Mouse (Mus musculus) cerebellum, adult 11 months (tissue): Measurements from ENCODE around the gene Vmn2r95.
"Not testable (repeated sequence)": the region's sequence is repeated elsewhere in the genome, so short reads cannot be mapped to it uniquely, and the experiment has no call there.

Source experiments
- DNase-seq: peaks from one replicate; pipeline ENCODE4 v3.0.0; 2022

Gene Vmn2r95

GRCm38 (mm10) chr17:18423778-18424177 lies at the start of gene Vmn2r95:
TSS of gene Vmn2r95 (plus strand) at chr17:18424078.
- no peak for DNase-seq

GRCm38 (mm10) chr17:18455619-18456140 lies 31.8 kb downstream of the Vmn2r95 start:
- no peak for DNase-seq

GRCm38 (mm10) chr17:18458126-18458634 lies 34.3 kb downstream of the Vmn2r95 start:
- not testable (repeated sequence) for DNase-seq

GRCm38 (mm10) chr17:18462695-18463094 lies 38.8 kb downstream of the Vmn2r95 start:
- DNase-seq, result no peak

GRCm38 (mm10) chr17:18479885-18480284 lies 56.0 kb downstream of the Vmn2r95 start:
- no peak for DNase-seq
